Mouse (Mus musculus): Measurements from ENCODE around the gene C77080. TPM values are rescaled to one million over a fixed set of nuclear protein-coding genes. Genes with fewer than 3 reads are reported as not detected.

The C77080 gene
- polyA plus RNA-seq, 1 experiment from 2014 or later, result 5.3 TPM

DNA sequence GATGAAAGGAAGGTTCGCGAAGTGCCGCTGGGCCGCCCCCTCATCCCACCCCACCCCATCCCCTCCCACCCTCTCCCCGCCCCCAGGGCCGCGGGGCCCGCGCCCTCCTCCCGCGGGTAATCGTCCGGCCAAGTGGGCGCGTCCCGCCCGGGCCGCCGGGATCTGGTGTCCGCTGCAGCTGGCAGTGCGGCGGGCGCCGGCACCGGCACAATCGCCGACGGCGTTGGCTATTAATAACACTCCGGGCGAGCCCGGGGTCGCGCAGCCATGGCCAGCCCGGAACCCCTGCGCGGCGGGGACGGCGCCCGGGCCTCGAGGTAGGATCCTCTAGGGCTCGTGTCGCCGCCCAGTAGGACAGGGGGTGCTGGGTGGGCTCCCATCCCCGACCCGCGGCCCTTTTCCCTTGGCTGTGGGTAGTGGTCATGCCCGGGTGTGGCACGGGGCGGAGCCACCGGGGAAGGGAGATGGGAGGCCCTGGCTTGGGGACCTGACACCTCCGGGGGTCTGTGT lies 26.3 kb upstream of the C77080 start, which contains the start of gene Sync:
TSS of gene Sync (plus strand) at position 146 of the 510 bp plus-strand sequence.
- Histone ChIP-seq H3K9me3 (no peaks in the 10 kb centered on the region), H3K9ac (peak within 1 kb of the TSS; percentile 75), H3K27ac (no peak within 1 kb of the TSS; the same call in 1 of the 2 replicates), H3K4me3 (peak within 1 kb of the TSS; percentile 51), H3K27me3 (peaks cover 28% of the 10 kb centered on the region), H3K36me3 (no peaks in the 10 kb centered on the region), H3K4me1 (replicated peaks) (peaks cover 22% of the 10 kb centered on the region), H3K4me2 (peak within 1 kb of the TSS; percentile 88)
- WGBS, result under 1% methylated on average over 37 of the region's 53 CpGs
- 0 out of 2 replicates have a peak, but pooled peaks have one; percentile 63 for ATAC-seq (ENCODE audit: low FRiP score)

DNA sequence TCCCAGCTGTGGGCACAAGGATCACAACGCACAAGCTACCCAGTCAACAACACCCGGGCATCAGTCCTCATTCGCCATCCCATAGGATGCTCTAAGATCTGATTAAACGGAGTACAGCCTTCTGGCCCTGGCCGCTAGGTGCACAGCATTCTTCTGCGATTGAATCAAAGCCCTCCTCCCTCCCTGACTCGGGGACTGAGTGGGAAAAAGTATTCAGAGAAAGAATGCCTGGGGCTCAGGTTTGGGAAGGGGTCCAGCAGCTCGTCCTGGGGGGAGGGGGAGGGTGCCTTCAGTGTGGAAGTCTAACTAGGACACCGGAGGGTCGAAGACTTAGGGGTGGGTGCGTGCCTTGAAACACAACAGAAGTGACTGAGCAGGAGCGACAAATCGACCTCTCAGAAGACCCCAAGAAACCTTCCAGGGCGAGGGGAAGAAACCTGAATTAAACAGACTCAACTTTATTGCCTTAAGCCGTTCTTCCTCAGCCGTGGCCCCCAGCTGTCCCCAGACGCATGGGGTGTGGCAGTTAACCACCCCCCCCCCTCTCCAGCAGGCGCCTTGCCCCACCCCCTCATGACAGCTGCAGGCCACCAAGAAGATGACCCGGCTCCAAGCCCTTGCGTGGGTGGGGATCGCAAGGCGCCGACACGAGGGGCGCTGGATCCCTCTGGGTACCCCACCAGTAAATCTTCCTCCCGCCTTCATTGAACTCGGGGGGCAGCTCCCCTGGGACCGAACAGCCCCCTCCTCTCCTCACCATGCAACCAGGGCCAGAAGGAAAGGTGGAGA lies 25.7 kb upstream of the C77080 start:
- no peak for ATAC-seq (ENCODE audit: low FRiP score)
- H3K9me3 ChIP-seq, result no peaks in the 10 kb centered on the region
- peak overlapping the region; percentile 51 for H3K4me3 ChIP-seq
- WGBS, result 2% methylated on average over 28 of the region's 28 CpGs
- H3K27me3 ChIP-seq, result peaks cover 30% of the 10 kb centered on the region
- H3K27ac ChIP-seq, result no peak overlapping the region; the same call in 1 of the 2 replicates
- H3K36me3 ChIP-seq, result no peaks in the 10 kb centered on the region
- H3K4me2 ChIP-seq, result peak overlapping the region; percentile 88
- peak overlapping the region; percentile 75 for H3K9ac ChIP-seq
- peaks cover 22% of the 10 kb centered on the region for H3K4me1 ChIP-seq (replicated peaks)

DNA sequence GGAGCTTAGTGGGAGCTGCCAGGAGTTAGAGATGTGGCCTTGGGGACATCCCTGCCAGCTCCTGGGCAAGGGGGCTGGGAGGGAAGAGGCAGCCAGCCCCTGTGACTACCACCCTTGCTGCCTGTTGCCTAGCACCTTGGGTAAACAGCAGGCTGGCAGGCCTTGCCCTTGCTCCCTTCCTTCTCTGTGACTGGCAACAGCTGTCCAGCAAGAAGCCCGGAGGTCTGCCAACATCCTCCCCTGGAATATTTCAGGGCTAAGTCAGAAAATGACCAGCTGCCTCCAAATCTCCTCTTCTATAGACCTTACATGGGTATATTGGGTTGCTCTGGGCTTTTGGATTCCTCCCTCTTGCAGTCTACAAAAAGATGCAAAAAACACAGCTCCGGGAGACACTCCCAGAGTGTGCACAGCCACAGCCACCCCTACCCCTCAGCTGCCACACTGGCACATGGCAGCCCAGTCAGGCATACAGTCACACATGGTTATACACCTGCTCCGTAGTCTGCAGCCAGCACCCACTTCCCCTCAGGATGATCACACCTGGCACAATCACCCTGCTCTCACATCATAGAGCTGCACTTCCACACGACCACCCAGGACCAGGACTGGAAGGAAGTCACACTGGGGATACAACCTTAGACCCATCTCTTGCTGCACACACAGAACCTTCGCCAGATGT lies 24.9 kb upstream of the C77080 start:
- Histone ChIP-seq H3K27me3 (peaks cover 30% of the 10 kb centered on the region), H3K36me3 (no peaks in the 10 kb centered on the region), H3K9ac (0 out of 2 replicates have a peak overlapping the region, but pooled peaks have one; percentile 75), H3K4me2 (peak overlapping the region; percentile 88), H3K9me3 (no peaks in the 10 kb centered on the region), H3K27ac (no peak overlapping the region; the same call in 1 of the 2 replicates), H3K4me3 (peak overlapping the region; percentile 51), H3K4me1 (replicated peaks) (peaks cover 22% of the 10 kb centered on the region)
- 69% methylated on average over 5 of the region's 5 CpGs for WGBS
- no peak for ATAC-seq (ENCODE audit: low FRiP score)

DNA sequence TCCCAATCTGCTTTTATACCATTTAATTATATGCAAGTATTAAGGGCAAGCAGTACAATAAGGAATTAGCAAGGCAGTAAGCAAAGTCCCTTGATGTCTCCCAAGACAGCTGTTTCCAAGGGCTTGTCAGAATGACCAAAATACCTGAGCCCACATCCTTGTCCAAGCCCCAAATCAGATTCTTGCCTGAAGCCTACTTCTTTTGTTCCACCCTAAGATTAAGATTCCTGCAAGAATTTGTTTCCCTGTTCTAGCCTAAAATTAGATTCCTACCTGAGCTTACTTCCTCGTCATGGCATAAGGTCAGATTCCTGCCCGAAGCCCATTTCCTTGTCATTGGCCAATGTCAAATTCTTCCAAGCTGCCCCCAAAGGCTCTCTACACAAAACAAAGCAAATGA lies 23.5 kb upstream of the C77080 start:
- peaks cover 30% of the 10 kb centered on the region for H3K27me3 ChIP-seq
- no peak overlapping the region for H3K4me2 ChIP-seq
- ATAC-seq (ENCODE audit: low FRiP score), result no peak
- WGBS, result 93% methylated on average over 2 of the region's 2 CpGs
- H3K9ac ChIP-seq, result no peak overlapping the region
- no peaks in the 10 kb centered on the region for H3K9me3 ChIP-seq
- no peak overlapping the region for H3K27ac ChIP-seq
- H3K36me3 ChIP-seq, result no peaks in the 10 kb centered on the region
- H3K4me3 ChIP-seq, result no peak overlapping the region
- peaks cover 22% of the 10 kb centered on the region for H3K4me1 ChIP-seq (replicated peaks)

DNA sequence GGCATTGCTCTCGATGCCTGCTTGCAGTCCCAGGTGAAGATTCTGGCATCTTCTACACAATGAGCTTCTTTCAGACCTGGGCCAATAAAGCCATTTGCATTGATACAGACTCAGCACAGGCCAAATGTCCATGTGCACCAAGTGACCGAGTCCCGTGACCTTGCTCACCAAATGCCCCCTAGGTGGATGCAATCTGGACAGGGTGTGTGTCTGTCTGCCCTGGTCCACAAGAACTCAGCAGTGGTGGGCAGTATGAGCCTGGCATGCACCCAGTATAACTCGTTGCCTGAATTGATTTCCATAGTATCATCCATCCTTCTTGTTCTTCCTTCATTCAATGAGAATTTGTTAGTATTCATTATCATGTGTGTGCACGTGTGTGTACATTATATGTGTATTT lies 22.0 kb upstream of the C77080 start:
- Histone ChIP-seq H3K4me1 (replicated peaks) (peaks cover 22% of the 10 kb centered on the region), H3K4me2 (no peak overlapping the region), H3K27me3 (peaks cover 27% of the 10 kb centered on the region), H3K9ac (no peak overlapping the region), H3K4me3 (no peak overlapping the region), H3K9me3 (no peaks in the 10 kb centered on the region), H3K27ac (no peak overlapping the region), H3K36me3 (no peaks in the 10 kb centered on the region)
- ATAC-seq (ENCODE audit: low FRiP score), result no peak
- 86% methylated on average over 5 of the region's 5 CpGs for WGBS

DNA sequence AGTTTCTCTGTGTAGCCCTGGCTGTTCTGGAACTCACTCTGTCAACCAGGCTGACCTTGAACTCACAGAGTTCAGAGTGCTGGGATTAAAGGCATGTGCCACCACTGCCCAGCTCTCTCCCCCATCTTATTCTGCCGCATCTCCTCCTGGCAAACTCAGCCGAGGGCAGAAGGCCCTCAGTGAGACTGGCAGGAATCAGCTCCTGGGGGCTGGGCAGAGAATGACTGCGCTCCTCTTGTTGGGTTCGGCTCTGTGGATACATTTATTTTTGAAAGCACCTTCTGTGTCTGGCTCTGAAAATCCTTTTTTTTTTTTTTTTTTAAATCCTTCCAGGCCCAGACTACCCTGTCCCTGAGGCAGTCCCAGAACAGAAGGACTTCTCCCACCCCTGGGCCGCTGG lies 21.6 kb upstream of the C77080 start:
- H3K36me3 ChIP-seq, result no peaks in the 10 kb centered on the region
- H3K9ac ChIP-seq, result no peak overlapping the region
- H3K27me3 ChIP-seq, result peaks cover 23% of the 10 kb centered on the region
- no peaks in the 10 kb centered on the region for H3K9me3 ChIP-seq
- H3K4me2 ChIP-seq, result no peak overlapping the region
- 83% methylated on average over 5 of the region's 5 CpGs for WGBS
- no peak for ATAC-seq (ENCODE audit: low FRiP score)
- H3K27ac ChIP-seq, result no peak overlapping the region
- peaks cover 22% of the 10 kb centered on the region for H3K4me1 ChIP-seq (replicated peaks)
- no peak overlapping the region for H3K4me3 ChIP-seq

DNA sequence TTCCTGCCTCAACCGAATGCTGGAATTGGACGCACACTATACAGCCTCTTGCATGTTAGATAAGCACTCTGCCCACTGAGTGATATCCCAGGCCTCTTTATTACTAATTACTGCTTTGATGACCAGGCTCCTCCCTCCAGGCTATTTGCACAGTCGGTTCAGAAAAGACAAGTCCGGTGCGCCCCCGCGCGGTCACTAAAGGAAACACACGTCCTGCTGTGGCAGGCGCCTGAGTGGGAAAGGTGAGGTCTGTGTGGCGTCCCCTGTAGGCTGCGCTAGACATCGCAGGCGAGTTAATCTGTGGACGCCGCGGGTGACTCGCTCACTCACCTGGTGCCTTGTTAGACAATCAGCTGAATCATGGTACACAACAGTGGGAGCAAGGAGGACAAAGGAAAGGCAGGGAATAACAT lies 15.3 kb upstream of the C77080 start:
- Histone ChIP-seq H3K4me3 (no peak overlapping the region), H3K27ac (no peak overlapping the region), H3K9me3 (no peaks in the 10 kb centered on the region), H3K36me3 (no peaks in the 10 kb centered on the region), H3K4me2 (no peak overlapping the region), H3K4me1 (replicated peaks) (peaks cover 4% of the 10 kb centered on the region; the same call in 1 of the 2 replicates), H3K27me3 (no peaks in the 10 kb centered on the region), H3K9ac (no peak overlapping the region)
- ATAC-seq (ENCODE audit: low FRiP score), result peak; percentile 46; the same call in 1 of the 2 replicates
- WGBS, result 2% methylated on average over 18 of the region's 18 CpGs

DNA sequence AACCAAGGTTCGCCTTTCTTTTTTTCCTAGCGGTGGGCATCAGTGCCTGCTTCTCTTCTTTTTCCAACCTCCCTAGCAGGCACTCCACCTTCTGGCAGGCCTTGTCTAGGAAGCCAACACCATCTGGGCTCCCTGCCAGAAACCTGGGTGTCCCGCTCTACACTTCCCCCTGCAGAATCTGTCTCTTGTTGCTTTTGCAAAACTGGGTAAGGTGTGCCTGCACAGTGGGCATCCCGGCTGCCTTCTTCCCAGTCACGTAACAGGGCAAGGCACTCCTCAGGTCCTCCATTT lies 11.5 kb upstream of the C77080 start:
- Histone ChIP-seq H3K4me1 (replicated peaks) (peaks cover 4% of the 10 kb centered on the region; the same call in 1 of the 2 replicates), H3K9me3 (no peaks in the 10 kb centered on the region), H3K27ac (no peak overlapping the region), H3K27me3 (no peaks in the 10 kb centered on the region), H3K4me2 (no peak overlapping the region), H3K36me3 (no peaks in the 10 kb centered on the region), H3K9ac (no peak overlapping the region), H3K4me3 (no peak overlapping the region)
- WGBS, result 40% methylated on average over 5 of the region's 5 CpGs
- ATAC-seq (ENCODE audit: low FRiP score), result no peak

DNA sequence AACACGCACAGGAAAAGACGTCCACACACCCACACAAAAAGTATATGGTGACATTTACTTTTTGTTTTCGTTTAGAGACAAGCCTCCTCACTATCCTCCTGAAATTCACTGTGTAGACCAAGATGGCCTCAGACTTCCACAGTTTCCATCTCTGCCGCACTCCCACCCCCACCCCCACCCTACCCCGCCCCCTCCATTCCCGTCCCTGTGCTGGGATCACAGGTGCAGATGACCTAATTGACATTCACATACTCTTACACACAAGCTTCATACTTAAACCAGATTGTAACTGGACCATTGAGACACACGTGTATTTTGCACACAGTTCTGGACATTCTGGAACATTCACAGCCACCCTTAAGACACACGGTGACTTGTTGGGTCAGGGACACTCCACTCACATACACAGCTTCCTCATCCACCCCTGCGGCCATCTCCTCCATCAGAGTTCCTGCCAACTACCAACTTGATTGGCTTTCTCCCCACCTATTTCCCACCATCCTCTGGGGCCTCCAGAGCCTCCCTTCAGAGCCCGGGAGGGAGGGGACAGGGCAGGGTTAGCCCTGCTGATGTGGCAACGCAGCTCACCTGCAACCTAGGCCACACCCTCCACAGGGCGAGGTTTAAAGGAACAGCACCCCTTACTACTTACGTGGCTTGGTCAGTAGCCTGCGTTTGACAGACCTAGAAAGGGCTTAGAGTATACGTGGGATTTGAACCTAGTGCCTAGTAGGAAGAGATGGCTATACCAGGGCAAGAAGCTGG lies 11.0 kb upstream of the C77080 start:
- Histone ChIP-seq H3K4me1 (replicated peaks) (peaks cover 4% of the 10 kb centered on the region; the same call in 1 of the 2 replicates), H3K27ac (no peak overlapping the region), H3K9ac (no peak overlapping the region), H3K4me3 (no peak overlapping the region), H3K27me3 (no peaks in the 10 kb centered on the region), H3K9me3 (no peaks in the 10 kb centered on the region), H3K36me3 (no peaks in the 10 kb centered on the region), H3K4me2 (no peak overlapping the region)
- WGBS, result 22% methylated on average over 15 of the region's 15 CpGs
- ATAC-seq (ENCODE audit: low FRiP score), result no peak

DNA sequence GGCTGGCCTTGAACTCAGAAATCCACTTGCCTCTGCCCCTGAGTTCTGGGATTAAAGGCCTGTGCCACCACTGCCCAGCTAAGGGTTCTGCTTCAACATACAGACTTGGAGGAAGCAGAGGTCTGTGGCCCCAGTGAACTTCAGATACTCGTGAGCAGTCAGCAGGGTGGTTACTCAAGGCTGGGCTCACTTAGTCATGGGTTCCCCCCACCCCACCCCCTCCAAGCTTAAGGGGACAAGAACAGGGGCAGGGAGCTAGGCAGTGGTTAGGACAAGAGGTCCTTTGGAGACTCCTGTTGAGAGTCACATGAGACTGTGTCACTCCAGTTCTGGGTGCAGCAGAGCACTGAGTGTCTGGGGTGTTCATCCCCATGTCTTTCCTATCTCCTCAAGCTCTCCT lies 7.5 kb upstream of the C77080 start:
- Histone ChIP-seq H3K9ac (no peak overlapping the region), H3K9me3 (no peaks in the 10 kb centered on the region), H3K4me2 (no peak overlapping the region), H3K27me3 (no peaks in the 10 kb centered on the region), H3K36me3 (no peaks in the 10 kb centered on the region), H3K4me3 (no peak overlapping the region), H3K27ac (no peak overlapping the region), H3K4me1 (replicated peaks) (peaks cover 12% of the 10 kb centered on the region; the same call in 1 of the 2 replicates)
- ATAC-seq (ENCODE audit: low FRiP score), result no peak
- WGBS, result 57% methylated on average over 1 of the region's 1 CpGs

DNA sequence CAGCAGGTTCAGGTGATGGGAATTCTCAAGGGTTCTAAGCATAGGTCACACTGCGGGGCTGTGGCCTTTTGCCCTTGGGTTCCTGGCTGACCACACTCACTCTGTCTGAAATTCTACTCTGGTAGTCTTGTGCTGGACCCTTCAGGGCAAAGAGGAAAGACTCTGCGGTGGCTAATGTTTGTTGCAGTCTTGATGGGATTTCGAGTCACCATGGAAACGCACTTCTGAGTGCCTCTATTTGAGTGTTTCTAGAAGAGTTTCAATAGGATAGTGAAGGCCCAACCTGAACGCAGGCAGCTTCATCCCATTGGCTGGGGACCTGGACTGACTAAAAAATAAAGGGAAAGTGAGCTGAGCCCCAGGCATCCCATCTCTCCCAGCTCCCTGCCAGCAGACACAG lies 5.6 kb upstream of the C77080 start:
- Histone ChIP-seq H3K27ac (no peak overlapping the region), H3K27me3 (no peaks in the 10 kb centered on the region), H3K4me1 (replicated peaks) (peaks cover 18% of the 10 kb centered on the region), H3K4me2 (no peak overlapping the region), H3K9me3 (no peaks in the 10 kb centered on the region), H3K4me3 (no peak overlapping the region), H3K36me3 (no peaks in the 10 kb centered on the region), H3K9ac (no peak overlapping the region)
- ATAC-seq (ENCODE audit: low FRiP score), result no peak
- 62% methylated on average over 5 of the region's 5 CpGs for WGBS

DNA sequence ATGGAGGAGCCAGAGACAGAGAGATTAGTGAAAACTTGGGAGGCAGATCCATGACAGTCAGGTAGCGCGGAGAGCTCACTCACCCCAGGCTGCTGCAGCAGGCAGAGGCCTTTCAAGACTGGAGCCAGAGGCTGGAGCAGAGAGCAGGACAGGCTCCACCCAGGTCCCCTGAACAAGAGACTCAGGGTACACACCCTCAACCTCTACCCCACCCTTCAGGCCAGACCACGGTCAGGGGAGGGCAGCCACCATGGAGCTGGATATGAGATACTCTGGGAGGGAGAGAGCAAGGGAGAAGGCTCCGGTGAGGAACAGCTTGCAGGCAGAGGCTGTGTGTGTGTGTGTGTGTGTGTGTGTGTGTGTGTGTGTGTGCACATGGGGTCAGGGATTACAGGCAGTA lies 5.0 kb upstream of the C77080 start:
- WGBS, result 89% methylated on average over 4 of the region's 4 CpGs
- H3K4me3 ChIP-seq, result no peak overlapping the region
- H3K9me3 ChIP-seq, result no peaks in the 10 kb centered on the region
- ATAC-seq (ENCODE audit: low FRiP score), result no peak
- no peaks in the 10 kb centered on the region for H3K27me3 ChIP-seq
- H3K36me3 ChIP-seq, result no peaks in the 10 kb centered on the region
- no peak overlapping the region for H3K4me2 ChIP-seq
- H3K9ac ChIP-seq, result no peak overlapping the region
- peaks cover 18% of the 10 kb centered on the region for H3K4me1 ChIP-seq (replicated peaks)
- no peak overlapping the region for H3K27ac ChIP-seq

All from hindbrain, embryonic 13.5 days (tissue).